Mouse (Mus musculus) lung, postnatal 10 days (tissue): Measurements from ENCODE around the gene Csrnp1.

Experiments
- DNase-seq: peaks from one replicate; pipeline ENCODE4 v3.0.0; 2021

Gene Csrnp1

GRCm38 (mm10) chr9:120001945-120002725 is 17.7 kb upstream of the Csrnp1 start:
- peak; percentile 97 for DNase-seq

GRCm38 (mm10) chr9:120000761-120001160 is 16.3 kb upstream of the Csrnp1 start:
- no peak for DNase-seq

GRCm38 (mm10) chr9:119999636-120000035 is 15.2 kb upstream of the Csrnp1 start:
- DNase-seq: no peak

GRCm38 (mm10) chr9:119998776-119999175 is 14.3 kb upstream of the Csrnp1 start:
- no peak for DNase-seq

- DNase-seq: no peak
Measured at GRCm38 (mm10) chr9:119996080-119996479, 11.6 kb upstream of the Csrnp1 start.

- DNase-seq: no peak
Measured at GRCm38 (mm10) chr9:119994207-119994606, 9.7 kb upstream of the Csrnp1 start.

GRCm38 (mm10) chr9:119993092-119993844 is 8.8 kb upstream of the Csrnp1 start:
- no peak for DNase-seq

- no peak for DNase-seq
Measured at GRCm38 (mm10) chr9:119991310-119991709, 6.9 kb upstream of the Csrnp1 start.

GRCm38 (mm10) chr9:119988304-119988703 is 3.8 kb upstream of the Csrnp1 start:
- no peak for DNase-seq

GRCm38 (mm10) chr9:119985881-119986574 is 1.6 kb upstream of the Csrnp1 start:
- no peak for DNase-seq

- peak; percentile 95 for DNase-seq
Measured at GRCm38 (mm10) chr9:119983585-119984535, 598 bp downstream of the Csrnp1 start.

- DNase-seq: peak; percentile 68
Measured at GRCm38 (mm10) chr9:119982956-119983551, 1.4 kb downstream of the Csrnp1 start.

- DNase-seq: peak; percentile 86
Measured at GRCm38 (mm10) chr9:119982241-119982811, 2.1 kb downstream of the Csrnp1 start.

GRCm38 (mm10) chr9:119981183-119982179 is 3.0 kb downstream of the Csrnp1 start:
- DNase-seq: peak; percentile 92

- peak; percentile 42 for DNase-seq
Measured at GRCm38 (mm10) chr9:119980770-119981182, 3.7 kb downstream of the Csrnp1 start.

GRCm38 (mm10) chr9:119979749-119980148 is 4.7 kb downstream of the Csrnp1 start:
- DNase-seq: no peak

- no peak for DNase-seq
Measured at GRCm38 (mm10) chr9:119978811-119979441, 5.5 kb downstream of the Csrnp1 start.

- DNase-seq: no peak
Measured at GRCm38 (mm10) chr9:119978151-119978810, 6.2 kb downstream of the Csrnp1 start.

GRCm38 (mm10) chr9:119977557-119978060 is 6.8 kb downstream of the Csrnp1 start:
- peak; percentile 53 for DNase-seq
